Mouse (Mus musculus): ENCODE data around the gene Atraid.

The Atraid gene

DNA sequence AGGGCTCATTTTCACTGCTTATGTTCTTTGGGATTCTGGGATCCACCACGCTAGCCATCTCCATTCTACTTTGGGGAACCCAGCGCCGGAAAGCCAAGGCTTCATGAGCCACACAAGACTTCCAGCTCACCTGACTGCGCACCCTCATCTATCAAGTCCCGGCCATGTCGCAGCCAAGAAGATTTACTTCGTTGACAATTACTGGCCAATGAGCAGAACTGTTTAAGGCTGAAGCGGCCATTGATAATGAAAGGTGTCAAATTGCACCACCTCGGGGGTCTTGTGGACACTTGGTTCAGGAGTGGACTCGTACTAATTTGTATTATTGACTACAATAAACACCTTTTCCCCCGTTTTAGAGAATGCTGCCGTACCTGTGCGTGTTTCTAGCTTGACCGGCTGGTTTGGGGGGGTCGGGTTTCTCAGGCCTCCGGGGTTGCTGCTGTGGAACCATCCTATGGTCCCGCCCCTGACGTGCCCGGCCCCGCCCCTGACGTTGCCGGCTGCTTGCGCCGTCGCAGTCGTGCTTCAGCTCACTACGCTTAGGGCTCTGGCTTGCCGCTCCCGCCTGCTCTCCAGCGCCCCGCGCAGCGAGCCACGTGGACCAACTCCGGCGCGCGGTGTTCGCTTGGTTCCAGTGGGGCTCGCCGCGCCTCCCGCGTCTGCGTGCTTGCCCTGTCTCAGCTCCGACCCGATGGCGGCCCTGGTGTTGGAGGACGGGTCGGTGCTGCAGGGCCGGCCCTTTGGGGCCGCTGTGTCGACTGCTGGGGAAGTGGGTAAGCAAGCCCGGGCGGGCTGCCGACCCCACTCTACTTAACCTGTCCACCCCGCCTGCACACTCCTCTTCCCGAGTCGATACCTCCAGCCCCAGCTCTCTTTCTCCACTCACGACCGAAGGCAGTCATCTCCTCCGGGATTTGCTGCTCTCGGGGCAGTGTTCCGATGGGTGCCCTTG lies 6.4 kb downstream of the Atraid start, which contains the start of gene Cad:
Cad (plus strand) TSS at position 520 of the 955 bp plus-strand sequence.
- in situ Hi-C loops (cut with MboI, MseI), result no loop called here

DNA sequence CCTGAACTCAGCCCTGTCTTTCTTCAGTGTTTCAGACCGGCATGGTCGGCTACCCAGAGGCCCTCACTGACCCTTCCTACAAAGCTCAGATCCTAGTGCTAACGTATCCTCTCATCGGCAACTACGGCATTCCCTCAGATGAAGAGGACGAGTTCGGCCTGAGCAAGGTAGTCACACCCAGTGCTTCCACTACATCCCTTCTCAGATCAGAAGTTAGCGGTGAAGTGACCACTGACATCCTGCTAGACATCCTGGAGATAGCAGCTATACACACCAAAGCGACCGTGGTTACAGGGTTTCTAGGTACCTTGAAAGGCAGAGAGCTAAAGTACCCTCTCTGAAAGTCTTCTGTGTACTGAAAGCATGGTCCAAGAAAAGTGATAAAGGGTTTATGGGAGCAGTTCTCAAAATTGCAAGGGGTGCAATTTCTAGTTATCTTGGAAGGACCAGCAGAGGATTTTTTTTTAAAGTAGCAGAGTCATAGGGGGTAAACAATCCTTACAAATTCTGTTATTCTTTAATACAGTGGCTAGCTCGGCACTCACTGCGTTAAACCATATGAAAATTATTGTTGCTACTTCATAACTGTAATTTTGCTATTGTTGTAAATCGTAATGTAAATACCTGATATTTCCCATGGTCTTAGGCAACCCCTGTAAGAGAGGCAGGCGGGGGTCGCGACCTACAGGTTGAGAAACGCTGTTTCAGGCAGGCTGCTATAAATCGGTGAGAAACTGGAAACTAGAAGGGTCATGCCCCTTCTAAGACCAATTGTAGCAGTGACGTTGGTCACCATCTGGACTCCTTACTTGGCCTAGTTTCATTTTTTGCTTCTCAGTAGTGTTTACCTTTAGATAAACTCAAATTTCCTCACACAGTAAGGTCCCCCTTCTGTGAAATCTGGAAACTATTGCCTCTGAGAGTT lies 7.4 kb downstream of the Atraid start:
- in situ Hi-C loops (cut with MboI, MseI), result no loop called here

DNA sequence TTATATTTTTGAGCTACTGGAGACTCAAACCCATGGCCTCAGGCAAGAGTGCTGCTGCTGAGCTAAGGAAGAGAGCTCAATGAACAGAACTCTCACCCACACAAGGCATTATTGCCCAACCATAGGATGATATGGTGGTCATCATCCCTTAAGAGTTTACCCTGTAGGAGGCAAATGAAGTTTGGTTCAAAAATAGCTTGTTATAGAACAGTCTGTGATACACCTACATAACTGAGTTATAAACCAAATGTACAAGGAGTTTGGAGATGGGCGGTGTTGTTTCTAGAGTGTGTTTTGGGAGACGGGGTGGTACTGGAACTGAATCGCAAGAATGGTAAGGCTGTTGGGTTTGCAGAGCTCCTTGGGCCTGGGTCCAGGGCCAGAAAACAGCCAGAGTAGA lies 21.7 kb downstream of the Atraid start:
- in situ Hi-C loops (cut with MboI, MseI), result no loop called here

DNA sequence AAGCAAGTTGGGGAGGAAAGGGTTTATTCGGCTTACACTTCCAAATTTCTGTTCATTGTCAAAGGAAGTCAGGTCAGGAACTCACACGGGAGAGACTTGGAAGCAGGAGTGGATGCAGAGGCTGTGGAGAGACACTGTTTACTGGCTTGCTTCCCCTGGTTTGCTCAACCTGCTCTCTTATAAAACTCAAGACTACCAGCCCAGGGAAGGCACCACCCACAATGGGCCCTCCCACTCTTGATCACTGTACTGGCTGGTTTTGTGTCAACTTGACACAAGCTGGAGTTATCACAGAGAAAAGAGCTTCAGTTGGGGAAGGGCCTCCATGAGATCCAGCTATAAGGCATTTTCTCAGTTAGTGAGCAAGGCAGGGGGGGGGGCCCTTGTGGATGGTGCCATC lies 22.9 kb downstream of the Atraid start:
- in situ Hi-C loops (cut with MboI, MseI), result no loop called here

DNA sequence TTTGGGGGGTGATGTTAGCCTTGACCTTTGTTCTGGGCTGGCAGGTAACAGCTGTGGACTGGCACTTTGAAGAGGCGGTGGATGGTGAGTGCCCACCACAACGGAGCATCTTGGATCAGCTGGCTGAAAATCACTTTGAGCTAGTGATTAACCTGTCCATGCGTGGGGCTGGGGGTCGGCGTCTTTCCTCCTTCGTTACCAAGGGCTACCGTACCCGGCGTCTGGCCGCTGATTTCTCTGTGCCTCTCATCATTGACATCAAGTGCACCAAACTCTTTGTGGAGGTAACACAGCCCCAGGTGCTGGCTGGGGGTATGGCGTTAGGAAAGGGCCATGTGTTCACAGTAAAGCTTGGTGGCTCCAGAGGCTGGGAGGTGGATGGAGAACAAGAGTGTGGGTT lies 23.7 kb downstream of the Atraid start:
- in situ Hi-C loops (cut with MboI, MseI), result no loop called here

DNA sequence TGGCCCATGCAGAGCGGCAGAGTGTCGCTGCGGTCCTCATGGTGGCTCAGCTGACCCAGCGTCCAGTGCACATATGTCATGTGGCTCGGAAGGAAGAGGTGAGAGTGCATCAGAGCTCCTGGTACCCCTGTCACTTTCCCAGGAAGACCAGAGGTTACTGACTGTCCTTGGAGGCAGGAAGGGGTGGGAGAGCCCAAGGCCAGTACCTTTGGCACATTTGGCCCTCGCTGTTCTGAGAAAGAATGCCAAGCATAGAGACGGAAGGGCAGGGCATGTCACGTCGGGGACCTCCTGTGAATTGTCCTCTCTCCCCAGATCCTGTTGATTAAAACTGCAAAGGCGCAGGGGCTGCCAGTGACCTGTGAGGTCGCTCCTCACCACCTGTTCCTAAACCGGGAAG lies 25.1 kb downstream of the Atraid start:
- in situ Hi-C loops (cut with MboI, MseI), result no loop called here

DNA sequence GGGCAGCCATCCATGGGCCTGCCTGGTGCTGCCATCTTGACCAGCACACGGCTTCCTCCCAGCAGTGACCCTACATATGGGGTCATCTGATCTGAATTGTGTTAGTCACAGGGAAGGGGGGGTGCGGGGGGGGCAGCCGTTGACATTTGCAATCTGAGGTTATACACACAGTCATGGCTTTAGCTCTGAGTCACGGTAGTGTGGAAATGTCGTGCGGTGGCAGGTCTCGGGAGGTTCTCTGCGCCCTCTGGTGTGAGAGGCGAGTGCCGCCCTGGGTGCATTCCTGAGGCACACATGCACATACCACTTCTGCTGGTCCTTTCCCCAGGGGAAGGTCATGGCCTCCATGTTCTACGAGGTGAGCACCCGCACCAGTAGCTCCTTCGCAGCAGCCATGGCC lies 28.2 kb downstream of the Atraid start:
- in situ Hi-C loops (cut with MboI, MseI), result no loop called here

DNA sequence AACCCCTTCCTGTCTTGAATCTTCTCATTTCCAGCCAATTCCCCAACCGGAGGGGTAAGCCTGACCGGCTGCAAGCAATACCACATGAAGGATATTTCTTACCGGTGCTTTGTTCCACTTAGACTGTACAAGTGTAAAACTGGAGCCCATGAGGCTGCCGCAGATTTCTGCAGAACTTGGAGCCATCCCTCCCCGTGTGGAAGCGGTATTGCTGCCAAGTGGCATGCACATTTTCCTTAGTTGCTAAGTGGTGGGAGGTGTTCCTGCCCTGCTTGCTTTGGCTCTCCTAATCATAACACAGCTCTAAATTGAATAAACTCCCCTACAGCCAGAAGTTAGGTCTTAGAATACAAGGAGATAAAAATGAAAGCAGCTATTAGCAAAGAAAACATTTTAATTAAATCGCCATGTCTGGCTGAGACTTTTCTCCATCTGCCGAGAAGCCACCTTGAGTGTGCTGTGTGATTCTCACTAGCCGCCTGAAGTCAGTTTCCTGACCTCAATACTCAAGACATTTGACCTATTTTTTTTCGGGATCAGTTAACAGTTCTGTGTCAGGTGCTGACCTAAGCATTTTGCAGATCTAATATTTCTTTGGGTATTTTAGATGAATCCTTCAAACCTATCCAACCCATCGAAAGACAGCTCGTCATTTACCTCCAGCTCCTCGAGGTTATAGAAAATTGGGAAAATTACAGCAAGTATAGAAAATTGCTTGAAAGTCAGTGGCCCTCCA lies 32.1 kb downstream of the Atraid start:
- in situ Hi-C loops (cut with MboI, MseI), result no loop called here

DNA sequence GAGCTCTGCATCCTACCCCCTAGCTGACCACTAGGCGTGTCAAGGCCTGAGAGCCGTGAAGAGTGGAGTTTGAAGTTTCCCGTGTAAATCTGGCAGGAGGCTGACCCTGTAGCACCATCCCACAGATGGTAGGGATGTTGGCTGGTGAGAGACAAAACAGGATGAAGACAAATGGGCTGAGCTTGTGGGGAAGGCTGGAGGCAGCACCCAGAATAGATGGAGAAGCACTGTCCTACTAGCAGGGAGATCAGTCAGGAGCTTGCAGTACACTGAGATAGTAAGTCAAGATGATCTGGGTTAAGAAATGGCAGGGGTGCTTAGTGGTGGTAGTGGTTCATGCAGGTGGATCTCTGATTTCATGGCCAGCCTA lies 32.7 kb downstream of the Atraid start:
- in situ Hi-C loops (cut with MboI, MseI), result no loop called here

DNA sequence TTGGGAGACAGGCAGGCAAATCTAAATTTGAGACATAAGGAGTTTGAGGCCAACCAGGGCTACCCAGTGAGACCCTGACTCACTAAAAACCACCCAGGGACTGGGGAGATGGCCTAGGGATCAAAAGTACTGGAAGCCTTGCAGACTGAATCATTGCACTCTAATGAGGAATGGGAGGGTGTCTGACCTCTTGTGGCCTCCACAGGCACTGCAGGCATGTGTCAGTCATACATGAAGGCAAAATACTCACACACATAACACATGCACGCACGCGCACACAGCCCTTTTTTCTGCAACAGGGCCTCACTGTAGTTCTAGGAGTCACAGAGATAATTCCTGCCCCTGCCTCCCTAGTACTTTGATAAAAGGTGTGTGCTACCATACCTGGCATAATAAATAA lies 33.3 kb downstream of the Atraid start:
- in situ Hi-C loops (cut with MboI, MseI), result no loop called here

DNA sequence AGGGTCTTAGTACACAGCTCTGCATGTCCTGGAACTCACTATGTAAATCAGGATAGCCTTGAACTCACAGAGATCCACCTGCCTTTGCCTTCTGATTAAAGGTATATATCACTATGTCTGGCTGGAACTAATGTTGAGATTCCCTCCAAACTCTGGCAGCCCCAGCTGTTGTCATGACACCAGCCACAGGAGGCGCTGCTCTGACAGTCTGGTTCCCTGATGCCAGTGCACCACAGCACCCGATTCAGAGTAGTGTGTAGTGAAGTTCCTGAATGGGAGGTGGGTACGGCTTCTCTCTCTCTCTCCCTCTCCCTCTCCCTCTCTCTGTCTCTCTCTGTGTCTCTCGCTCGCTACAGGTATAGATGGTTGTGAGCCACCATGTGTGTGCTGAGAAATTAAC lies 34.2 kb downstream of the Atraid start:
- in situ Hi-C loops (cut with MboI, MseI), result no loop called here

DNA sequence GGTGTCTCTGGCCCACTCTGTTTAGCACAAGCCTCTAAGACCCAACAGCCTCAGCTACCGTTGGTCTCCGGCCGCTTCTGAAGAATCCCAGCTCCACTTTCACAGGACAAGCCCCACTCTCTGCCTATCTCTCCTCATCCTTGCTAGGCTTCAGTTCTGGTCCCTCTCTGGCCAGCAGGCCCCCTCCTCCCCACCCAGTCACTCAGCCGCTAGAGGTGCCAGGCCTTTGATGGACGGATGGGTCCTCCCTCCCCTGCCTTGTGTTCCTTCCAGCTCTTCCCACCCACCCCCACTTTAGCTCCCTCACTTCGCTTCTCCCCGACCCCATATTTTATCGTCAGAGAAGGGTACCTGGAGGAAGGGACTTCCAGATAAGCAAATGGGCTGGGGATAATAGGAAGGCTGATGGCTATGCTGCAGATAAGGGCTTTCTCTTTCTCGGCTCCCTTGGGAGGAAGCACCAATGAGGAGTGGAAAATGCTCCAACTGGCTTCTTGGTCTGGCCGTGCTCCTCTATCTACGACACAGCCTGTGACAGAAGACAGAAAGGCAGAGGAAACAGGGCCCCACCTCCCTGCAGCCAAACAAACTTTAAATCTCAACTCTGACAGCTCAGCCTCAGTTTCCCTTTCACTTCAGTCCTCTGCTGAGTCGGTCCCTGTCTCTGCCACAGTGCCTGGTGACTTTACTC lies 35.0 kb downstream of the Atraid start:
- in situ Hi-C loops (cut with MboI, MseI), result no loop called here

DNA sequence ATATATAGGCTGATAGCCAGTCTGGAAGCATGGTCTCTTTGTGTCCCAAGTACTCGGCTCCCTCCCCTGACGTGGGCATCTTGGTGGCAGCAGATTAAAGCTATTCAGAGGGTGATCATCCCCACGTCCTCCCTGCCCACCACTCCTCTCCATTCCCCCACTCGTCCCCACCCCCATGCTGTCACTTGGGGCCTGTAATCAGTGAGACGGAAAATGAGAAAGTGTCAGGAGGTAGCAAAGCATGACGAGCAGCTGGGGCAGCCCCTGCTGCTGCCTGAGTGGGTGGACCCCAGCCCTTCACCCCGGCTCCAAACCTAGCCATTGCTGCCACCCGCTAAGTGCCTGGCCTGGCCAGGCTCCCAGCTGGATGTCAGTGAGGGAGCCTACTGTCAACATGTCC lies 35.8 kb downstream of the Atraid start:
- in situ Hi-C loops (cut with MboI, MseI), result no loop called here

DNA sequence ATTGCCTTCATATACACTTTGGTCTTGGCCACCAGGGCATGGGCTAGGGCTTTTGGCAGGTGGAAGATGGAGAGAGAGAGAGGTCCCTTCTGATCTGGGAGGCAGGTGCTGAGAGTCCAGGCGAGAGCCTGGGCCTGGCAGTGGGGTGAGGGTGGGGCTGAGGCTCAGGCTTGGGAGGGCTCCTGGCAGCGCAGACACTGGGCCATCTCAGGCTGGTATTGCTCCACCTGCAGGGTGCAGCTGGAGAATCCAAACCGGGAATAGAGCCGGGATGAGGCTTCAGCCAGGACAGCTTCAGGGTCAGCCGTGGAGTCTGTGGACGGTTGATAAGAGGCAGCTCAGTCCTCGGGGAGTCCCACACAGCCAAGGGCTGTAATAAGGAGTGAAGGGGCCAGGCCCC lies 38.5 kb downstream of the Atraid start:
- in situ Hi-C loops (cut with MboI, MseI), result loop anchor here (5.0 kb wide), 1 partner anchor 1646 kb away; no protein-coding TSS in a partner anchor

DNA sequence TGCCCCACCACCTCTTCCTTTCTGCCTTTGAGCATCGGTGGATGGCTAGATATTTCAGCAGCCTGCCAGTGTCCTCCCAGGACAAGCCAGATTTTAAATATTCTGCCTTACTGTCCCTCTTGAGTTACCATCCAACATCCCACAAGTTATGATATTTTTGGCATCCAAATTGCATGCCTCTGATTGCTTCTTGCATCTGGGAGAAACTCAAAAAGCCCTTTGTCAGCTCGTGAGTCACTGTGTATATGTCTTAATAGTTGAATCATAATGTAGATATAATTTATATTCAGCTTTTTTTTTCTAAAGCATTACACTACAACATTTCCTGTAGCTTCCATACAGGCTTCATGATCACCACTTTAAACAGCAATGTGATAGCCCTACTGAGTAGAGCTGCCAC lies 39.0 kb downstream of the Atraid start:
- in situ Hi-C loops (cut with MboI, MseI), result loop anchor here (5.0 kb wide), 1 partner anchor 1645 kb away; no protein-coding TSS in a partner anchor

DNA sequence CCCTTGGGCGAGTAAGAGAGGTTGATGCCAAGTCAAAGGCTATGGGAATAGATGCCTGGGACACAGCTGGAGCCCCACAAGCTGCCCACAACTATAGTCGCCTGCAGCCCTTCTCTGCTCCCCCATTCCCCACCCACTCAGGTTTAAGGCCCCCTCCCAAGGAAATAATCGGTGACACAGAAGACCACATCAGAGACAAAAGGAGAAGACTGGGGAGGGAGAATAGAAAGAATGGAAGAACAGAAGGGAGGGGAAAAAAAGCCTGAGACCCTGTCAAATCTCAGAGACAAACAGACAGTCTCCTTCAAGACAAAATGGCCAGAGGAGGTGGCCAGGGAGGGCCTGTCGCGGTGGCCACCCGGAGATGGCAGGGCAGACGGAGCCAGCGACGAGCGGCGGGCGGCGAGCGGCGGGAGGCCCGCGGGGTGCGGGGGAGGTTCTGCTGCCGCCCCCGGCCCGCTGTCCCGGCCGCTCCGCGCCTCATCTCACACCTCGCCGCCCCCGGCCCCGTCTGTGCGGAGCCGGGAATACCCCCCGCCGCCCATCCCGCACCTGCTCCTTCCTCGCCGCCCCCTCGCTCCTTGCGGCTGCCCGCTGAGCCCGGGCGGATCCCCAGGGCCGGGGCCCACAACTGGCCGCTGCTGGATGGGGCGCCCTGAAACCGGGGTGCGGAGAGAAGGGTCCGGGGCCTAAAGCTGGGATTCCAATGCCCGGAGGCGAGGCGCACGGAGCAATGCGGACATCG lies 44.3 kb downstream of the Atraid start:
- in situ Hi-C loops (cut with MboI, MseI), result no loop called here

DNA sequence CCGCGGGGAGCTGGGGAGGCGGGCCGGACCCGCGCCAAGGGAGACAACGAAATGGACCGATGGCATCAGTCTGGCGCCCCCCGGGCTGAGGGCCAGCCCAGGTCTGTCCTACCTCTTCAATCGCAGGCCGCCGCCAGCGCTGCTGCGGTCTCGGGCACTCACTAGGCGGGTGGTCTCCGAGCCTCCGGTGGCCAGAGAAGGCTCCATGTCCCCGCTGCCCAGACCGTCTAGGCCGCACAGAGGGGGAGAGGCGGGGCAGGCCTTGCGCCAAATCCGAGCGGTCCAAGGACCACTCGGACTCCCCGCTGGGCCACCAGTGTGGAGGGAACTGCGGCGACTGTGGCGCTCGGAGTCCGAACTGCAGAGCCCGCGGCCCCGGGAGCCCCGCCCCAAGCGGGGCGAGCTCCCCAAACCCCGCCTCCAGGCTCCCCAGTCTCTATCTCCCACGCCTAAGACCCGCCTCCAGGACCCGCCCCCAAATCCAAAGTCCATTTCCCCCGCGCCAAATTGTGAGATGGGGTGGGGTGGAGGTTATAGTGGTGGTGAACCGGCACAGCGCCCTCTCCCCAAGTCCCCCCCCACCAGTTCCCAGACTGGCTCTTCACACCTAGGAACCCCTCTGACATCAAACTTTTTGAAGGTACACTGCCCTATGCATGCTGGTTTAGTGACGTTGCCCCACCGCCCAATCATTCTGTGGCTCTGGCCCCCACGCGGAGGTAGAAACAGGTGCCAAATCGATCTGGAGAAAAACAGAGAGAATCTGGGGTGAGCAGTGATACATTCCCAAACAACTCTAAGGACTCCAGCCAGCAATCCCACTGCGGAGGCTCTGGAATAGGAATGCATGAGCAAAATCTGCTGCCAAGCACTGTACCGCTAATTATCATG lies 45.3 kb downstream of the Atraid start:
- in situ Hi-C loops (cut with MboI, MseI), result no loop called here

DNA sequence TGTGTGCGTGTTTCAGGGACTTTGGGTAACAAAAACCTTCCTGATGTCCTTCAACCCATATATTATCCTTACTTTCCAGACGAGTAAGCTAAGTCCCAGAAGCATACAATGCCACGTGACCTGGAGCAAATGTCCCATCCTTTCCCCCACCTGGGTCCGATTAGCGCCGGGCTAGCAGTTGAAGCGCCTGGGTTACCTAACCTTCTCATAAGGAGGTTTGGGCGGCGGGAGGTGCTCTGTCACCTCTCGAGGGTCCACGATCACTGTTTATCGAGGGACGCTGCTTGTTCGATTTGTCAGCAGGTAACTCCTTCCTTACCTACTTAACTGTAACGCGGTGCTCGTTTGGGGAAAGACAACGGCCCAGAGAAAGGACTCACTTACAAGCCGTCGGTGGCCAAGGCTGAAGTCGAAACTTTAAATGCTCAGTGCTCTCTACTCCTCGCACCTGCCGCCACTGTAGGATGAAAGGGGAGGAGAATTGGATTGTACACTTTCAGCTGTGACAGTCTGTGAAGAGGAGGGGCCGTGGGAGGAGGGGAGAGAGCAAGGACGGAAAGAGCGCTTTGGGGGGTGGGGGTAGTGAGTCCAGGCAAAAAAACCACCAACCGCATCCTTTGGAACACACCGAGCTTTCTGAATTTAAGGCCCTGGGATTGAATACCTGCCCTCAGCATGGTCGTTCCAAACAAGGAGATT lies 46.1 kb downstream of the Atraid start:
- in situ Hi-C loops (cut with MboI, MseI), result no loop called here
